Mouse (Mus musculus): ENCODE measurements around the gene Tmem258. TPM values are rescaled to one million over a fixed set of nuclear protein-coding genes. Genes with fewer than 3 reads are reported as not detected.

Gene Tmem258
- total and polyA plus RNA-seq, 3 experiments: 154 to 205 (median 181) TPM

GRCm38 (mm10) chr19:10182142-10182541 lies 21.7 kb upstream of the Tmem258 start:
- H3K36me3 ChIP-seq (ENCODE audit: control insufficient read depth, insufficient read depth, low read length): no peaks in the 10 kb centered on the region
- 18% methylated on average over 7 of the region's 7 CpGs for WGBS
- TF ChIP-seq POLR2A (IDR thresholded peaks at IDR 0.05; ENCODE audit: insufficient read depth, low read depth, low read length): no peak
- no peak for TF ChIP-seq EP300 (IDR thresholded peaks at IDR 0.05; ENCODE audit: insufficient read depth, low read depth, low read length)
- peak overlapping the region; percentile 33 for H3K9ac ChIP-seq (ENCODE audit: low read depth, low read length)
- peak overlapping the region; percentile 87 for H3K27ac ChIP-seq
- H3K79me2 ChIP-seq (replicated peaks; ENCODE audit: control insufficient read depth, insufficient read depth, low read length): no peaks in the 10 kb centered on the region
- intact Hi-C loops (cut with DNase I): loop anchor here (5.0 kb wide), 1 partner anchor 1830 kb away; no protein-coding TSS in a partner anchor
- peaks cover 8% of the 10 kb centered on the region for H3K4me1 ChIP-seq (ENCODE audit: control insufficient read depth, insufficient read depth, low read length)
- no peak for DNase-seq
- H3K4me3 ChIP-seq: peak overlapping the region; percentile 97
- no peaks in the 10 kb centered on the region for H3K27me3 ChIP-seq (ENCODE audit: control insufficient read depth, insufficient read depth, low read length)

GRCm38 (mm10) chr19:10182670-10183298 lies 21.0 kb upstream of the Tmem258 start, which contains the start of gene Fads1:
Gene Fads1, plus strand, starts transcription at chr19:10182888.
- Histone ChIP-seq H3K27me3 (ENCODE audit: control insufficient read depth, insufficient read depth, low read length) (no peaks in the 10 kb centered on the region), H3K4me3 (peak within 1 kb of the TSS; percentile 97), H3K4me1 (ENCODE audit: control insufficient read depth, insufficient read depth, low read length) (peaks cover 8% of the 10 kb centered on the region), H3K27ac (peak within 1 kb of the TSS; percentile 87), H3K79me2 (replicated peaks; ENCODE audit: control insufficient read depth, insufficient read depth, low read length) (no peaks in the 10 kb centered on the region), H3K36me3 (ENCODE audit: control insufficient read depth, insufficient read depth, low read length) (no peaks in the 10 kb centered on the region), H3K9ac (ENCODE audit: low read depth, low read length) (peak within 1 kb of the TSS; percentile 71)
- intact Hi-C loops (cut with DNase I): loop anchor here (5.0 kb wide), 1 partner anchor 1830 kb away; no protein-coding TSS in a partner anchor
- WGBS: under 1% methylated on average over 70 of the region's 70 CpGs
- DNase-seq: peak; percentile 93 to 96
- no peak for TF ChIP-seq EP300 (IDR thresholded peaks at IDR 0.05; ENCODE audit: insufficient read depth, low read depth, low read length)
- peak; percentile 66; the same call in 1 of the 2 replicates for TF ChIP-seq POLR2A (IDR thresholded peaks at IDR 0.05; ENCODE audit: insufficient read depth, low read depth, low read length)
- TF ChIP-seq CTCF (IDR thresholded peaks at IDR 0.05): peak; percentile 76

- 5% methylated on average over 35 of the region's 35 CpGs for WGBS
- peak overlapping the region; percentile 87 for H3K27ac ChIP-seq
These were observed 20.4 kb upstream of the Tmem258 start for GRCm38 (mm10) chr19:10183299-10183983.

GRCm38 (mm10) chr19:10184096-10184495 lies 19.7 kb upstream of the Tmem258 start:
- H3K4me3 ChIP-seq: peak overlapping the region; percentile 97
- DNase-seq: no peak
- H3K79me2 ChIP-seq (replicated peaks; ENCODE audit: control insufficient read depth, insufficient read depth, low read length): no peaks in the 10 kb centered on the region
- no peaks in the 10 kb centered on the region for H3K36me3 ChIP-seq (ENCODE audit: control insufficient read depth, insufficient read depth, low read length)
- intact Hi-C loops (cut with DNase I): loop anchor here (5.0 kb wide), 1 partner anchor 1828 kb away; no protein-coding TSS in a partner anchor
- H3K27me3 ChIP-seq (ENCODE audit: control insufficient read depth, insufficient read depth, low read length): no peaks in the 10 kb centered on the region
- H3K9ac ChIP-seq (ENCODE audit: low read depth, low read length): no peak overlapping the region
- H3K27ac ChIP-seq: peak overlapping the region; percentile 87
- H3K4me1 ChIP-seq (ENCODE audit: control insufficient read depth, insufficient read depth, low read length): peaks cover 8% of the 10 kb centered on the region
- TF ChIP-seq CTCF (IDR thresholded peaks at IDR 0.05): no peak
- TF ChIP-seq EP300 (IDR thresholded peaks at IDR 0.05; ENCODE audit: insufficient read depth, low read depth, low read length): no peak
- no peak for TF ChIP-seq POLR2A (IDR thresholded peaks at IDR 0.05; ENCODE audit: insufficient read depth, low read depth, low read length)
- 42% methylated on average over 12 of the region's 12 CpGs for WGBS

More at GRCm38 (mm10) chr19:10183299-10183983, 20.4 kb upstream of the Tmem258 start:
- H3K79me2 ChIP-seq (replicated peaks; ENCODE audit: control insufficient read depth, insufficient read depth, low read length): no peaks in the 10 kb centered on the region
- peak; percentile 74 to 76 for DNase-seq
- H3K27me3 ChIP-seq (ENCODE audit: control insufficient read depth, insufficient read depth, low read length): no peaks in the 10 kb centered on the region
- H3K36me3 ChIP-seq (ENCODE audit: control insufficient read depth, insufficient read depth, low read length): no peaks in the 10 kb centered on the region
- H3K4me1 ChIP-seq (ENCODE audit: control insufficient read depth, insufficient read depth, low read length): peaks cover 8% of the 10 kb centered on the region
- H3K9ac ChIP-seq (ENCODE audit: low read depth, low read length): peak overlapping the region; percentile 71
- TF ChIP-seq POLR2A (IDR thresholded peaks at IDR 0.05; ENCODE audit: insufficient read depth, low read depth, low read length) (0 out of 2 replicates have a peak, but pooled peaks have one; percentile 54), EP300 (IDR thresholded peaks at IDR 0.05; ENCODE audit: insufficient read depth, low read depth, low read length) (0 out of 2 replicates have a peak, but pooled peaks have one; percentile 26), CTCF (IDR thresholded peaks at IDR 0.05) (no peak)
- intact Hi-C loops (cut with DNase I): loop anchor here (5.0 kb wide), 1 partner anchor 1829 kb away; no protein-coding TSS in a partner anchor
- H3K4me3 ChIP-seq: peak overlapping the region; percentile 97

- intact Hi-C loops (cut with DNase I): no loop called here
- Histone ChIP-seq H3K27me3 (ENCODE audit: control insufficient read depth, insufficient read depth, low read length) (no peaks in the 10 kb centered on the region), H3K79me2 (replicated peaks; ENCODE audit: control insufficient read depth, insufficient read depth, low read length) (no peaks in the 10 kb centered on the region), H3K4me3 (no peak overlapping the region), H3K9ac (ENCODE audit: low read depth, low read length) (no peak overlapping the region), H3K4me1 (ENCODE audit: control insufficient read depth, insufficient read depth, low read length) (peaks cover 8% of the 10 kb centered on the region), H3K36me3 (ENCODE audit: control insufficient read depth, insufficient read depth, low read length) (no peaks in the 10 kb centered on the region), H3K27ac (no peak overlapping the region)
- DNase-seq: no peak
- TF ChIP-seq CTCF (IDR thresholded peaks at IDR 0.05) (no peak), POLR2A (IDR thresholded peaks at IDR 0.05; ENCODE audit: insufficient read depth, low read depth, low read length) (no peak), EP300 (IDR thresholded peaks at IDR 0.05; ENCODE audit: insufficient read depth, low read depth, low read length) (no peak)
- WGBS: 96% methylated on average over 3 of the region's 3 CpGs
These were observed 17.9 kb upstream of the Tmem258 start for GRCm38 (mm10) chr19:10185876-10186275.

All from heart, adult 2 months (tissue).